Mouse (Mus musculus) heart, postnatal 0 days (tissue): ENCODE results near the gene Atxn7l3. TPM values are rescaled to one million over a fixed set of nuclear protein-coding genes. Genes with fewer than 3 reads are reported as not detected.
"Not testable (repeated sequence)": the region's sequence is repeated elsewhere in the genome, so short reads cannot be mapped to it uniquely, and the experiment has no call there.

Experiments
- ATAC-seq: fragments of 200-750 bp; cut with Nextera tagmentation; 2 replicates; pipeline ENCODE4 v1.8.0; 2017; ENCODE audit warnings: low read depth, moderate number of reproducible peaks, moderate library complexity; ENCODE audit not compliant: insufficient read depth
- DNase-seq: peaks from one replicate; pipeline ENCODE4 v3.0.0-alpha.2; 2016; ENCODE audit warnings: low spot score
- H3K27ac ChIP-seq: fragments of 300-500 bp; sonication (generic); 2 replicates; pipeline ENCODE4 v1.5.1; 2014; ENCODE audit warnings: low read depth, mild to moderate bottlenecking
- H3K27me3 ChIP-seq: fragments of 300-500 bp; sonication (generic); 2 replicates; pipeline ENCODE4 v1.6.1; 2014; ENCODE audit warnings: low read length, mixed read lengths; ENCODE audit not compliant: control insufficient read depth, insufficient read depth
- H3K36me3 ChIP-seq: fragments of 300-500 bp; sonication (generic); replicated peaks from 2 replicates; pipeline ENCODE4 v1.6.1; 2014; ENCODE audit warnings: low read length, mixed read lengths; ENCODE audit not compliant: control insufficient read depth, insufficient read depth
- H3K4me1 ChIP-seq: fragments of 300-500 bp; sonication (generic); 2 replicates; pipeline ENCODE4 v1.6.1; 2014; ENCODE audit warnings: antibody characterized with exemption; ENCODE audit not compliant: control insufficient read depth, insufficient read depth
- H3K4me2 ChIP-seq: fragments of 300-500 bp; sonication (generic); 2 replicates; pipeline ENCODE4 v1.6.1; 2014; ENCODE audit warnings: low read depth, mild to moderate bottlenecking, low read length, moderate library complexity
- H3K4me3 ChIP-seq: fragments of 300-500 bp; sonication (generic); 2 replicates; pipeline ENCODE4 v1.5.1; 2014; ENCODE audit warnings: low read depth, low read length
- H3K9ac ChIP-seq: fragments of 300-500 bp; sonication (generic); replicated peaks from 2 replicates; pipeline ENCODE4 v1.6.1; 2014; ENCODE audit warnings: low read depth, low read length, mixed read lengths
- H3K9me3 ChIP-seq: fragments of 300-500 bp; sonication (generic); replicated peaks from 2 replicates; pipeline ENCODE4 v1.6.1; 2016; ENCODE audit warnings: low read length; ENCODE audit not compliant: control insufficient read depth
- CTCF ChIP-seq: IDR thresholded peaks from 2 replicates; pipeline ENCODE4 v1.5.1; 2016; ENCODE audit warnings: antibody characterized with exemption, control low read depth, low read depth
- EP300 ChIP-seq: IDR thresholded peaks from 2 replicates; pipeline ENCODE4 v1.6.1; 2016; ENCODE audit warnings: antibody characterized with exemption, low read depth
- WGBS: fragments of 180-500 bp; shearing (Covaris S2); extraction: QIAGEN DNeasy Blood & Tissue Kit; methylation state at CpG from one replicate; pipeline ENCODE4 v1.1.7; 2014; 5-methylcytosine and 5-hydroxymethylcytosine counted together
- polyA plus RNA-seq: library from polyadenylated mRNA; unstranded; fragments of >200 nt; fragmentation: Nextera tagmentation; extraction: Ambion mirVana; gene quantifications from 2 replicates; pipeline ENCODE4 v1.2.1, GENCODE M21; 2015
- total RNA-seq: library from RNA; depleted of rRNA; stranded (reverse); fragments of >200 nt; gene quantifications from 2 replicates; pipeline ENCODE4 v1.2.3, GENCODE M21; 2014; ENCODE audit warnings: low replicate concordance

Gene Atxn7l3
- total and polyA plus RNA-seq, 2 experiments from 2014 or later = 5.4 to 36.2 TPM

DNA sequence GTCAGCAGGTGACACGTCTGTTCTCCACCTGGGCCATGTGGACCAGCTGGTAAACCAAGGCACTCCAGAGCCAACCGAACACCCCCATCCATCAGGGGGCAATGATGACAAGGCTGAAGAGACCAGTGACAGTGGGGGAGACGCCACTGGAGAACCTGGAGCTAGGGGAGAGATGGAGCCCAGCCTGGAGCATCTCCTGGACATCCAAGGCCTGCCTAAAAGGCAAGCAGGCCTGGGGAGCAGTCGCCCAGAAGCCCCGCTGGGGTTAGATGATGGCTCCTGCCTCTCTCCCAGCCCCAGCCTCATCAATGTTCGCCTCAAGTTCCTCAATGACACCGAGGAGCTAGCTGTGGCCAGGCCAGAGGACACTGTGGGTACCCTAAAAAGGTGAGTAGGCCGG, 8.9 kb downstream of the Atxn7l3 start:
- Histone ChIP-seq H3K4me2 (no peak overlapping the region), H3K36me3 (peaks cover 42% of the 10 kb centered on the region), H3K9me3 (no peaks in the 10 kb centered on the region), H3K9ac (no peak overlapping the region), H3K27me3 (no peaks in the 10 kb centered on the region), H3K4me1 (0 out of 2 replicates have a peak, but pooled peaks cover 6% of the 10 kb centered on the region), H3K4me3 (no peak overlapping the region), H3K27ac (no peak overlapping the region)
- no peak for ATAC-seq
- 93% methylated on average over 8 of the region's 8 CpGs for WGBS
- no peak for TF ChIP-seq EP300
- TF ChIP-seq CTCF = no peak; the same call in 1 of the 2 replicates
- no peak for DNase-seq

DNA sequence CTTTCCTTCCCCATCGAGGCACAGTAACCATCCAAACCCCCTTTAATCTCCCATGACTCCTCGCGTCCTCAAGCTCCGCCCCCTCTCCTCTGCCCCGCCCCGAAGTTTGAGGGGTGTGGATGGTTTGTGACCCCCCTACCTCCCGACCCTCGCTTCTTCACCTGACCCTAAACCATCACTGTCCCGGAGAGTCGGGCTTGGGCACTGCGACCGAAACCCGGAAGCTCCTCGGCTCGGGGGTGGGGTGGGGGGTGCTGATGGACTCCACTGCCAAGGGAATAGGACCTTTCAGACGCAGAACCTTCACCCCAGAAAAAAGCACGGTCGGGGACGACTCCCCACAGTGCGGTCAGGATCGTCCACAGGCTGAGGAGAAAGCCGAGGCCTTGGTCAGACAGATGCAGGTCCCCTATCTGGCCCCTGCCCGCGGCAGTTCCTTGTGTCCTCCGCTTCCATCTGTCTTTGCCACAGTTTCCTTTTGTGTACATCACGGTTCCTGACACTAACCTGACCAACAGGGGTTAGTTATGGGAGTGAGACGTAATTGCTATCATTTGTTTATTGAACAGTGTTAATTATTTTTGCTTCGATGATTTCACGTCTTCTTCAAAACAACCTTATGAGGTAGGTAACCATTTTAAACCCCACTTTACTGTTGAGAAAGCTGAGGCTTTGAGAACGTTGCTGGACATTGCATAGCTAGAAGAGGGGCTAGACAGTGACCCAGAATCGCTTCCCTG, 11.2 kb downstream of the Atxn7l3 start:
- Histone ChIP-seq H3K27me3 (no peaks in the 10 kb centered on the region), H3K9ac (peak overlapping the region; percentile 80), H3K4me3 (peak overlapping the region; percentile 84), H3K4me2 (peak overlapping the region; percentile 76), H3K9me3 (no peaks in the 10 kb centered on the region), H3K27ac (peak overlapping the region; percentile 77), H3K4me1 (0 out of 2 replicates have a peak, but pooled peaks cover 6% of the 10 kb centered on the region), H3K36me3 (peaks cover 20% of the 10 kb centered on the region)
- TF ChIP-seq EP300 = no peak
- TF ChIP-seq CTCF = no peak
- peak; percentile 48 for ATAC-seq
- 3% methylated on average over 31 of the region's 31 CpGs for WGBS
- DNase-seq = no peak

DNA sequence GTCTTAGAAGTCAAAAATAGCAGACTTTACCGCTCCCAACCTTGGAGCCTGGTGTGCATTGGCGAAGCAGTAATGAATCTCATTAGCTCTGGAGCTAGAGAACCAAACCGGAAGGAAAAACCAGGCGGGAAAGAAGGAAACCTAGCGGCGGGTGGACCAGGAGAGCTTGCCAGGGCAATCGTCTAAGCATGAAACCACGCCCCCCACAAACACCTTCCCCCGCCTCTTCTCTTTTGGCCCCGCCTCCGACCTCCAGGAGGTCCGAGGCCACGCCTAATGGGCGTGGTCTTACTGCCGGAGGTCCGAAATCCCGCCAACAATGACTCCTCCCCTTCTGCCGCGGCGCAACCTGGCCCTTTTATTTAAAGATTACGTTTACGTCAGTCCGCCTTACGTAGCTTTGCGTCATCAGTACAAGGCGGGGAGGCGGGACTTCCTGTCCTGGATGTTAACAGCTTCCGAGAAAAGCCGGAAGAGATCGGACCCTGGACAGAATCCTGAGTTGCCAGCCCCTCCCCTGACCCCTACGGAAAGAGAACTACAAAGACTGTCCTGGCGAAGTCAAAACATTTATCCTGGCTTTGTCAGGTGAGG, 11.8 kb downstream of the Atxn7l3 start, which contains the start of gene Tmub2:
Gene Tmub2, plus strand, starts transcription at position 431 of the 594 bp plus-strand sequence.
- DNase-seq (peak; percentile 99), ATAC-seq (peak; percentile 95)
- H3K36me3 ChIP-seq = peaks cover 16% of the 10 kb centered on the region
- WGBS = under 1% methylated on average over 32 of the region's 32 CpGs
- no peaks in the 10 kb centered on the region for H3K9me3 ChIP-seq
- peak within 1 kb of the TSS; percentile 76 for H3K4me2 ChIP-seq
- TF ChIP-seq CTCF (0 out of 2 replicates have a peak, but pooled peaks have one; percentile 0), EP300 (no peak)
- H3K4me3 ChIP-seq = peak within 1 kb of the TSS; percentile 84
- H3K27me3 ChIP-seq = no peaks in the 10 kb centered on the region
- peak within 1 kb of the TSS; percentile 77 for H3K27ac ChIP-seq
- peak within 1 kb of the TSS; percentile 80 for H3K9ac ChIP-seq
- H3K4me1 ChIP-seq = 0 out of 2 replicates have a peak, but pooled peaks cover 6% of the 10 kb centered on the region

- 0 out of 2 replicates have a peak overlapping the region, but pooled peaks have one; percentile 84 for H3K4me3 ChIP-seq
- TF ChIP-seq CTCF (no peak), EP300 (no peak)
- no peak for ATAC-seq
- no peaks in the 10 kb centered on the region for H3K9me3 ChIP-seq
- H3K36me3 ChIP-seq = peaks cover 15% of the 10 kb centered on the region
- peak overlapping the region; percentile 77 for H3K27ac ChIP-seq
- H3K4me1 ChIP-seq = 0 out of 2 replicates have a peak, but pooled peaks cover 6% of the 10 kb centered on the region
- H3K9ac ChIP-seq = no peak overlapping the region
- H3K4me2 ChIP-seq = no peak overlapping the region
- H3K27me3 ChIP-seq = no peaks in the 10 kb centered on the region
- 94% methylated on average over 6 of the region's 6 CpGs for WGBS
- DNase-seq = no peak
Observed at GRCm38 (mm10) chr11:102283922-102284321, 12.5 kb downstream of the Atxn7l3 start.

- not testable (repeated sequence) for ATAC-seq
Observed at GRCm38 (mm10) chr11:102280267-102280666, 16.2 kb downstream of the Atxn7l3 start.

More at GRCm38 (mm10) chr11:102280267-102280666, 16.2 kb downstream of the Atxn7l3 start:
- H3K27ac ChIP-seq, H3K4me3 ChIP-seq, H3K9ac ChIP-seq, H3K27me3 ChIP-seq, H3K36me3 ChIP-seq, DNase-seq, H3K4me2 ChIP-seq, H3K4me1 ChIP-seq, H3K9me3 ChIP-seq: not testable (repeated sequence)
- 64% methylated on average over 6 of the region's 6 CpGs for WGBS
